Mouse (Mus musculus): Measurements from ENCODE around the gene 2310022B05Rik. TPM values are rescaled to one million over a fixed set of nuclear protein-coding genes. Genes with fewer than 3 reads are reported as not detected.

The 2310022B05Rik gene
- polyA plus RNA-seq, 1 experiment from 2014 or later: 25.1 TPM

- no peaks in the 10 kb centered on the region for H3K9me3 ChIP-seq
- 70% methylated on average over 7 of the region's 7 CpGs for WGBS
- peak overlapping the region; percentile 72 for H3K27ac ChIP-seq
- H3K36me3 ChIP-seq: peaks cover 5% of the 10 kb centered on the region; the same call in 1 of the 2 replicates
- no peak overlapping the region for H3K4me3 ChIP-seq (replicated peaks)
- peaks cover 51% of the 10 kb centered on the region for H3K4me1 ChIP-seq
- no peak overlapping the region for H3K9ac ChIP-seq
- ATAC-seq (ENCODE audit: insufficient read depth, low FRiP score, low read depth): peak; percentile 51; the same call in 1 of the 2 replicates
- H3K4me2 ChIP-seq: peak overlapping the region; percentile 22; the same call in 1 of the 2 replicates
- no peaks in the 10 kb centered on the region for H3K27me3 ChIP-seq (replicated peaks)
These were observed 5.2 kb downstream of the 2310022B05Rik start for GRCm38 (mm10) chr8:124657961-124658360.

GRCm38 (mm10) chr8:124653568-124654475, 9.3 kb downstream of the 2310022B05Rik start:
- H3K36me3 ChIP-seq: peaks cover 14% of the 10 kb centered on the region
- no peaks in the 10 kb centered on the region for H3K27me3 ChIP-seq (replicated peaks)
- H3K27ac ChIP-seq: peak overlapping the region; percentile 79
- no peaks in the 10 kb centered on the region for H3K9me3 ChIP-seq
- no peak for ATAC-seq (ENCODE audit: insufficient read depth, low FRiP score, low read depth)
- no peak overlapping the region for H3K4me3 ChIP-seq (replicated peaks)
- H3K4me1 ChIP-seq: peaks cover 42% of the 10 kb centered on the region
- H3K9ac ChIP-seq: no peak overlapping the region
- no peak overlapping the region for H3K4me2 ChIP-seq
- WGBS: 55% methylated on average over 28 of the region's 28 CpGs

GRCm38 (mm10) chr8:124652546-124652945, 10.6 kb downstream of the 2310022B05Rik start:
- Histone ChIP-seq H3K4me3 (replicated peaks) (no peak overlapping the region), H3K4me1 (peaks cover 32% of the 10 kb centered on the region), H3K9ac (no peak overlapping the region), H3K27me3 (replicated peaks) (no peaks in the 10 kb centered on the region), H3K9me3 (no peaks in the 10 kb centered on the region), H3K27ac (peak overlapping the region; percentile 79), H3K36me3 (peaks cover 14% of the 10 kb centered on the region), H3K4me2 (no peak overlapping the region)
- 25% methylated on average over 4 of the region's 4 CpGs for WGBS
- peak; percentile 21; the same call in 1 of the 2 replicates for ATAC-seq (ENCODE audit: insufficient read depth, low FRiP score, low read depth)

DNA sequence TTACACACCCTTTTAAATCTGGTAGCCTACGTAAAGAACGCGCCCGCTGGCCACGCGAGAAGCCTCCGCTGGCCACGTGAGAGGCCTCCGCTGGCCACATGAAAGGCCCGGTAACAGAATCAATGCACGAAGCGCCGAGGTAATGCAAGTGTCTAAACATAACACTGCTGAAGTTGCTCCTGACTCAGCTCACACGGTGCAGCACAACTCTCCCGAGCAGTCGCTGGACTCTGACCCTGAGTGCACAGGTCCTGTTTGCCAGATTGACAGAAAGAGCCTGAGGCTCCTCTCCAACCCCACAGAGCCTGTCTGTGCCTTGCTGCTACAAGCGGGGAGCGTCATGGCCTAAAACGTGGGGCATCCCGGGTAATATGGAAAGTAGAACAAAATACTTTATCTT, 11.4 kb downstream of the 2310022B05Rik start:
- Histone ChIP-seq H3K9ac (no peak overlapping the region), H3K4me2 (no peak overlapping the region), H3K4me1 (peaks cover 32% of the 10 kb centered on the region), H3K4me3 (replicated peaks) (no peak overlapping the region), H3K36me3 (peaks cover 14% of the 10 kb centered on the region), H3K9me3 (no peaks in the 10 kb centered on the region), H3K27ac (peak overlapping the region; percentile 79; the same call in 1 of the 2 replicates), H3K27me3 (replicated peaks) (no peaks in the 10 kb centered on the region)
- 85% methylated on average over 20 of the region's 20 CpGs for WGBS
- no peak for ATAC-seq (ENCODE audit: insufficient read depth, low FRiP score, low read depth)

DNA sequence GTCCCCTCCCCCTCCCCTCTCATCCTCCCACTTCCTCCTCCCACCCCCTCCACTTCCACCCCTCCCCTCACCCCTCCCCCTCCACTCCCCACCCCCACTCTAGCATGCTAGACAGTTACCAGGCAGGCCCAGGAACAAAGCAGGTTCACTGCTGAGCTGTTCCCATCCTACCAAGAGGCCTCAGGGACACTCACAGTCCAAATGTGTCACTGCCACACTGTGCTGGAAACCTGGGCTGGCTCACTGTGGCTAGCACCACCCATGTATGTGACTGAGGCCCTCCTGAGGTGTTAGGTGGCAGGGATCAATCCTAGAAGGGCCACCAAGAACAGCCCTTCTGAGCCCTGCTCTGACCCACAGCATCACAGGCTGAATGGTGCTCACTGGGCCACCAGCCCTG, 14.9 kb downstream of the 2310022B05Rik start:
- Histone ChIP-seq H3K4me1 (peaks cover 33% of the 10 kb centered on the region), H3K36me3 (peaks cover 13% of the 10 kb centered on the region; the same call in 1 of the 2 replicates), H3K9ac (no peak overlapping the region), H3K4me2 (no peak overlapping the region), H3K4me3 (replicated peaks) (no peak overlapping the region), H3K27ac (no peak overlapping the region), H3K9me3 (no peaks in the 10 kb centered on the region), H3K27me3 (replicated peaks) (no peaks in the 10 kb centered on the region)
- no peak for ATAC-seq (ENCODE audit: insufficient read depth, low FRiP score, low read depth)

GRCm38 (mm10) chr8:124643540-124644339, 19.4 kb downstream of the 2310022B05Rik start:
- ATAC-seq (ENCODE audit: insufficient read depth, low FRiP score, low read depth): peak; percentile 49; the same call in 1 of the 2 replicates
- Histone ChIP-seq H3K4me3 (replicated peaks) (no peak overlapping the region), H3K36me3 (peaks cover 9% of the 10 kb centered on the region; the same call in 1 of the 2 replicates), H3K9me3 (no peaks in the 10 kb centered on the region), H3K27ac (peak overlapping the region; percentile 80), H3K27me3 (replicated peaks) (no peaks in the 10 kb centered on the region), H3K4me2 (peak overlapping the region; percentile 5; the same call in 1 of the 2 replicates), H3K9ac (no peak overlapping the region), H3K4me1 (peaks cover 20% of the 10 kb centered on the region)
- 46% methylated on average over 18 of the region's 18 CpGs for WGBS

GRCm38 (mm10) chr8:124641599-124641998, 21.6 kb downstream of the 2310022B05Rik start:
- Histone ChIP-seq H3K9me3 (no peaks in the 10 kb centered on the region), H3K27me3 (replicated peaks) (no peaks in the 10 kb centered on the region), H3K36me3 (peaks cover 25% of the 10 kb centered on the region), H3K4me1 (peaks cover 20% of the 10 kb centered on the region), H3K4me2 (no peak overlapping the region), H3K27ac (no peak overlapping the region), H3K4me3 (replicated peaks) (no peak overlapping the region), H3K9ac (no peak overlapping the region)
- no peak for ATAC-seq (ENCODE audit: insufficient read depth, low FRiP score, low read depth)
- 90% methylated on average over 8 of the region's 8 CpGs for WGBS

- H3K4me3 ChIP-seq (replicated peaks): no peak overlapping the region
- H3K9ac ChIP-seq: no peak overlapping the region
- H3K36me3 ChIP-seq: peaks cover 20% of the 10 kb centered on the region
- no peak overlapping the region for H3K4me2 ChIP-seq
- H3K27me3 ChIP-seq (replicated peaks): no peaks in the 10 kb centered on the region
- peaks cover 14% of the 10 kb centered on the region; the same call in 1 of the 2 replicates for H3K4me1 ChIP-seq
- ATAC-seq (ENCODE audit: insufficient read depth, low FRiP score, low read depth): no peak
- no peaks in the 10 kb centered on the region for H3K9me3 ChIP-seq
- 78% methylated on average over 8 of the region's 8 CpGs for WGBS
- no peak overlapping the region for H3K27ac ChIP-seq
These were observed 28.0 kb downstream of the 2310022B05Rik start for GRCm38 (mm10) chr8:124635247-124635502.

DNA sequence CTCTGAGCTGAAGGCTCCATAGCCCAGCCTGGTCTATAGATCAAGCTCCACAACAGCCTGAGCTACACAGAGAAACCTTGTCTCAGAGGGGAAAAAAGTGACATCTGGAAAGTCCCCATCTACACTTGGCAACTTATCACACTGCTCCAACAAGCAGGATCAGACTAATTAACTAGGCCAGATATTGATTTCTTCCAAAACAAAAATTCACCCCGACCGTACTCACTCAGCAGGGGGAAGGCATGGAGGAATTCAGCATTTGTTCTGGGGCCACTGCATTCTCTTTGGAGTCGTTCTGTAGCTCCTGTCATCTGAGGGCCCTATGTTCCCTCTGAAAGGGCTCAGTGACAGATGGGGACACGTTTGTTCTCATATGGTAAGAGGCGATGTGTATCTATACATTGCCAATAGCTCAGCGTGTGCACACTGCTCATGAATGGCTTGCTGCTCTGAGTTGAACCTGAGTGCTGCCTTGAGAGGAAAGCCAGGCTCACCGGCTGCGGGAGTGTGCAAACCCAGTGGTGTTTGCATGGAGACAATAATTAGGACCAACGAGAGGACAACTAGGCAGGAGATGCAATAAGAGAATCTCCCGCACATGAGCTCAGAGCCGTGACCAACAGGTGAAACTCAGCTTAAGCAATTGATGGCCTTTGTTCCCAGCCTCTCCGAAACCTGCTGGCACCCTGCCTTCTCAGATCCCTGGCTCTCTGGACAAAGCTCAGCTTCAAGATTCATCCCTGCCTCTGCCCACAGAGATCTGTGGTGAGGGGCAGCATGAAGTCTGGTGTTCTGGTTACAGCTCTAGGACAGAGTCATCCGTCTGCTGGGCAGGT, 28.5 kb downstream of the 2310022B05Rik start:
- no peaks in the 10 kb centered on the region for H3K9me3 ChIP-seq
- no peak for ATAC-seq (ENCODE audit: insufficient read depth, low FRiP score, low read depth)
- no peak overlapping the region for H3K9ac ChIP-seq
- no peak overlapping the region for H3K4me2 ChIP-seq
- H3K4me1 ChIP-seq: peaks cover 14% of the 10 kb centered on the region; the same call in 1 of the 2 replicates
- H3K36me3 ChIP-seq: peaks cover 20% of the 10 kb centered on the region
- no peaks in the 10 kb centered on the region for H3K27me3 ChIP-seq (replicated peaks)
- no peak overlapping the region for H3K4me3 ChIP-seq (replicated peaks)
- H3K27ac ChIP-seq: no peak overlapping the region
- WGBS: 80% methylated on average over 13 of the region's 13 CpGs

DNA sequence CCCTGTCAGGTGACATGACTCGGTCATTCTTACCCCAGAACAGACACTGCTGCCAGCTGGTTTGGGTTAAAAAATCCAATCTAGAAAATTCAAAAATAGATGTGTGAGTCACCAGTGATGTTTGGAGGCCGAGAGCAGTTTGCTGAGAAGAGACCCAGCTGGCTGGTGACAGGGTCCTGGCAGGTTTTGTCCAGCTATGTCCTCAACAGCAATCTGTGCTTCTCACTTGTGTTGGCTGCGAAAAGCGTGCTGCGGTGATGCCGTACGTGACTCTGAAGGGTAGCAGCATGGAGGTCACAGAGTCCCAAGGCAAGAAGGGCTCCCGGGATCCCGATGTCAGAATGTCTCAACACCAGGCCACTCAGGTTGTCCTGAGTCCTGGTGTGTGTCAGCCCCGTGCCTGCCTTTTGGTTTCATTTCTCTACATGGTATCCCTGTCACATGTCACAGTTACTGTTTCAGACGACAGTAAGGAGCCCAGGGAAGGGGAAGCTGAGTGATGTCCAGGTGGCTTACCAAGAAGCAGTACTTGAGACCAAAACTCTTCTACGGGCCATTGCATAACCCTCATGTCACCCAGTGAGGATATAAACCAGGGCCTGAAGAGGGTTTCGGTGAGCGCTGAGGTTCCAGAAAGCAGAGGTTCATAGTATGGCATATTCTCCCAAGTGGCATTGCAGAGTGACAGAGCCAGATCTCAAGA, 30.0 kb downstream of the 2310022B05Rik start:
- H3K4me1 ChIP-seq: peaks cover 14% of the 10 kb centered on the region; the same call in 1 of the 2 replicates
- no peak overlapping the region for H3K9ac ChIP-seq
- H3K27ac ChIP-seq: peak overlapping the region; percentile 85
- no peaks in the 10 kb centered on the region for H3K27me3 ChIP-seq (replicated peaks)
- H3K4me3 ChIP-seq (replicated peaks): no peak overlapping the region
- H3K36me3 ChIP-seq: peaks cover 13% of the 10 kb centered on the region
- ATAC-seq (ENCODE audit: insufficient read depth, low FRiP score, low read depth): peak; percentile 37
- no peak overlapping the region for H3K4me2 ChIP-seq
- H3K9me3 ChIP-seq: no peaks in the 10 kb centered on the region
- WGBS: 55% methylated on average over 14 of the region's 14 CpGs

DNA sequence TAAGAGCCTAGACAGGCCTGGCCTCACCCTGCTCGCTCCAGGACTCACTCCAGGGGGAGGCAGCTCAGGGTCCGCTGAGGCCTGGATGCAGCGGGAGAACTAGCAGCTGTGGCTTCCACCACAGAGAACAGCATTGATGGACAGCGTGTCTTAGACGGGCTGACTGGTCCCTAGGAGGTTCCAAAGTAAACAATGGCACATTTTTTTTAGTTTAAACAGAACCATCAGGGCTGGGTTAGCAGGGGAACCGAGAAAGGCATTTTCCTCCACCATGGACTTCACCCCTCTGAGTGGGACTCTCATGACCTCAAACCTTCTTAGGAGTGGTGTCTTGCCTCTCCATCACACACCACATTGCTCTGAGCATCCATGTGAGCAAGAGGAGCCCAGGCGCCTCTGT, 31.2 kb downstream of the 2310022B05Rik start:
- Histone ChIP-seq H3K27me3 (replicated peaks) (no peaks in the 10 kb centered on the region), H3K9me3 (no peaks in the 10 kb centered on the region), H3K4me3 (replicated peaks) (no peak overlapping the region), H3K4me2 (no peak overlapping the region), H3K27ac (peak overlapping the region; percentile 85), H3K4me1 (peaks cover 14% of the 10 kb centered on the region; the same call in 1 of the 2 replicates), H3K9ac (no peak overlapping the region), H3K36me3 (0 out of 2 replicates have a peak, but pooled peaks cover 3% of the 10 kb centered on the region)
- peak; percentile 19 for ATAC-seq (ENCODE audit: insufficient read depth, low FRiP score, low read depth)
- WGBS: 26% methylated on average over 7 of the region's 7 CpGs

All from stomach, embryonic 15.5 days (tissue).